Mouse (Mus musculus): ENCODE data around the gene 1300017J02Rik.

The 1300017J02Rik gene

GRCm38 (mm10) chr9:103274819-103275218 lies 30.1 kb downstream of the 1300017J02Rik start:
- DNase-seq (ENCODE audit: extremely low read depth, low read depth, low spot score), result no peak

GRCm38 (mm10) chr9:103271104-103271503 lies 33.8 kb downstream of the 1300017J02Rik start:
- no peak for DNase-seq (ENCODE audit: extremely low read depth, low read depth, low spot score)

GRCm38 (mm10) chr9:103265778-103266177 lies 39.1 kb downstream of the 1300017J02Rik start:
- no peak for DNase-seq (ENCODE audit: extremely low read depth, low read depth, low spot score)

- DNase-seq (ENCODE audit: extremely low read depth, low read depth, low spot score), result no peak
Observed at GRCm38 (mm10) chr9:103252906-103253305, 52.0 kb downstream of the 1300017J02Rik start.

GRCm38 (mm10) chr9:103248618-103249017 lies 56.3 kb downstream of the 1300017J02Rik start:
- DNase-seq (ENCODE audit: extremely low read depth, low read depth, low spot score), result no peak

- no peak for DNase-seq (ENCODE audit: extremely low read depth, low read depth, low spot score)
Observed at GRCm38 (mm10) chr9:103246526-103247168, 58.2 kb downstream of the 1300017J02Rik start.

GRCm38 (mm10) chr9:103243640-103244039 lies 61.2 kb downstream of the 1300017J02Rik start:
- no peak for DNase-seq (ENCODE audit: extremely low read depth, low read depth, low spot score)

GRCm38 (mm10) chr9:103241206-103241605 lies 63.7 kb downstream of the 1300017J02Rik start:
- DNase-seq (ENCODE audit: extremely low read depth, low read depth, low spot score), result no peak

- DNase-seq (ENCODE audit: extremely low read depth, low read depth, low spot score), result no peak
Observed at GRCm38 (mm10) chr9:103239471-103239870, 65.4 kb downstream of the 1300017J02Rik start.

GRCm38 (mm10) chr9:103234565-103235165 lies 70.2 kb downstream of the 1300017J02Rik start:
- no peak for DNase-seq (ENCODE audit: extremely low read depth, low read depth, low spot score)

- no peak for DNase-seq (ENCODE audit: extremely low read depth, low read depth, low spot score)
Observed at GRCm38 (mm10) chr9:103234059-103234458, 70.8 kb downstream of the 1300017J02Rik start.

- no peak for DNase-seq (ENCODE audit: extremely low read depth, low read depth, low spot score)
Observed at GRCm38 (mm10) chr9:103233006-103233395, 71.9 kb downstream of the 1300017J02Rik start.

- DNase-seq (ENCODE audit: extremely low read depth, low read depth, low spot score), result no peak
Observed at GRCm38 (mm10) chr9:103232232-103233005, 72.5 kb downstream of the 1300017J02Rik start.

GRCm38 (mm10) chr9:103230151-103230951 lies 74.5 kb downstream of the 1300017J02Rik start, which contains the start of the genes Gm20425 and Trf:
Gene Gm20425, minus strand, starts transcription at chr9:103230307.
Gene Trf, minus strand, starts transcription at chr9:103230444.
- no peak for DNase-seq (ENCODE audit: extremely low read depth, low read depth, low spot score)

GRCm38 (mm10) chr9:103229037-103229867 lies 75.6 kb downstream of the 1300017J02Rik start:
- DNase-seq (ENCODE audit: extremely low read depth, low read depth, low spot score), result no peak

GRCm38 (mm10) chr9:103228370-103229003 lies 76.4 kb downstream of the 1300017J02Rik start:
- no peak for DNase-seq (ENCODE audit: extremely low read depth, low read depth, low spot score)

GRCm38 (mm10) chr9:103227760-103228159 lies 77.1 kb downstream of the 1300017J02Rik start:
- DNase-seq (ENCODE audit: extremely low read depth, low read depth, low spot score), result no peak

GRCm38 (mm10) chr9:103226806-103227205 lies 78.1 kb downstream of the 1300017J02Rik start:
- no peak for DNase-seq (ENCODE audit: extremely low read depth, low read depth, low spot score)

- no peak for DNase-seq (ENCODE audit: extremely low read depth, low read depth, low spot score)
Observed at GRCm38 (mm10) chr9:103225464-103225863, 79.4 kb downstream of the 1300017J02Rik start.

- DNase-seq (ENCODE audit: extremely low read depth, low read depth, low spot score), result no peak
Observed at GRCm38 (mm10) chr9:103224721-103225120, 80.2 kb downstream of the 1300017J02Rik start.
